Mouse (Mus musculus) heart, embryonic 11.5 days (tissue): ENCODE results near the gene Tubgcp3. TPM values are rescaled to one million over a fixed set of nuclear protein-coding genes. Genes with fewer than 3 reads are reported as not detected.
"Not testable (repeated sequence)": the region's sequence is repeated elsewhere in the genome, so short reads cannot be mapped to it uniquely, and the experiment has no call there.

ENCODE experiments used
- ATAC-seq: fragments of 200-750 bp; cut with Nextera tagmentation; replicated peaks from 2 replicates; pipeline ENCODE4 v1.8.0; 2017; ENCODE audit warnings: moderate library complexity; ENCODE audit not compliant: insufficient number of reproducible peaks, low FRiP score, low TSS enrichment
- H3K27ac ChIP-seq: fragments of 300-500 bp; sonication (generic); 2 replicates; pipeline ENCODE4 v1.5.1; 2014; ENCODE audit warnings: mild to moderate bottlenecking, low read depth, low read length
- H3K27me3 ChIP-seq: fragments of 300-500 bp; sonication (generic); 2 replicates; pipeline ENCODE4 v1.6.1; 2014; ENCODE audit warnings: mild to moderate bottlenecking, low read length, mixed read lengths; ENCODE audit not compliant: control insufficient read depth, insufficient read depth
- H3K36me3 ChIP-seq: fragments of 300-500 bp; sonication (generic); 2 replicates; pipeline ENCODE4 v1.6.1; 2014; ENCODE audit warnings: mild to moderate bottlenecking, low read length, moderate library complexity, mixed read lengths; ENCODE audit not compliant: control insufficient read depth, insufficient read depth
- H3K4me1 ChIP-seq: fragments of 300-500 bp; sonication (generic); 2 replicates; pipeline ENCODE4 v1.6.1; 2014; ENCODE audit warnings: low read length; ENCODE audit not compliant: control insufficient read depth, insufficient read depth
- H3K4me2 ChIP-seq: fragments of 300-500 bp; sonication (generic); 2 replicates; pipeline ENCODE4 v1.6.1; 2014; ENCODE audit warnings: mild to moderate bottlenecking, moderate library complexity
- H3K4me3 ChIP-seq: fragments of 300-500 bp; sonication (generic); 2 replicates; pipeline ENCODE4 v1.5.1; 2014; ENCODE audit warnings: low read depth, low read length
- H3K9ac ChIP-seq: fragments of 300-500 bp; sonication (generic); 2 replicates; pipeline ENCODE4 v1.6.1; 2014; ENCODE audit warnings: mild to moderate bottlenecking, low read depth, low read length, moderate library complexity
- H3K9me3 ChIP-seq: fragments of 300-500 bp; sonication (generic); replicated peaks from 2 replicates; pipeline ENCODE4 v1.6.1; 2016; ENCODE audit warnings: low read length; ENCODE audit not compliant: control insufficient read depth
- WGBS: fragments of 180-500 bp; shearing (Covaris S2); extraction: QIAGEN DNeasy Blood & Tissue Kit; methylation state at CpG from one replicate; pipeline ENCODE4 v1.1.7; 2014; ENCODE audit not compliant: insufficient replicate concordance; 5-methylcytosine and 5-hydroxymethylcytosine counted together
- polyA plus RNA-seq: library from polyadenylated mRNA; unstranded; fragments of >200 nt; fragmentation: Nextera tagmentation; extraction: Ambion mirVana; gene quantifications from 2 replicates; pipeline ENCODE4 v1.2.1, GENCODE M21; 2014

The Tubgcp3 gene
- polyA plus RNA-seq, 1 experiment from 2014 or later: 33.6 TPM

DNA sequence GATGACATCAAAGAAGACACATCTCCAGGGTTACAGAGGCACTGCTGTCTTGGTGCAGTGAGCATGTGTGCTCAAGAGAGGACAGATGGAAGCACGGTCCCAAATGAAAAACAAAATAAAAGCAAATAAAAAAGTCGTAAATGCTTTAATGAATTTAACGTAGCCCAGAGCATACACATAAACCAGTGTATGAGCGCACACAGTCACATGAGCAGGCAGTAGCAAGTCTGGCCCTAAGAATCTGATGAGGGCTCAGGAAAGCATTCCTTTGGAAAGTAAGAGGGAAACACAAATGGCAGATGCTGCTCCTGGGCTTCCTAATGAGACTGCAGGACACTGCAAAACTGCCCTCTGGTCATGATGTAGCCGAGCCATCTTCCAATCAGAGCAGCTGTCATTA lies 46.2 kb downstream of the Tubgcp3 start:
- Histone ChIP-seq H3K4me1 (no peaks in the 10 kb centered on the region), H3K9ac (no peak overlapping the region), H3K4me3 (no peak overlapping the region), H3K9me3 (no peaks in the 10 kb centered on the region), H3K4me2 (no peak overlapping the region), H3K36me3 (peaks cover 16% of the 10 kb centered on the region), H3K27me3 (no peaks in the 10 kb centered on the region), H3K27ac (no peak overlapping the region)
- no peak for ATAC-seq
- 80% methylated on average over 5 of the region's 5 CpGs for WGBS

DNA sequence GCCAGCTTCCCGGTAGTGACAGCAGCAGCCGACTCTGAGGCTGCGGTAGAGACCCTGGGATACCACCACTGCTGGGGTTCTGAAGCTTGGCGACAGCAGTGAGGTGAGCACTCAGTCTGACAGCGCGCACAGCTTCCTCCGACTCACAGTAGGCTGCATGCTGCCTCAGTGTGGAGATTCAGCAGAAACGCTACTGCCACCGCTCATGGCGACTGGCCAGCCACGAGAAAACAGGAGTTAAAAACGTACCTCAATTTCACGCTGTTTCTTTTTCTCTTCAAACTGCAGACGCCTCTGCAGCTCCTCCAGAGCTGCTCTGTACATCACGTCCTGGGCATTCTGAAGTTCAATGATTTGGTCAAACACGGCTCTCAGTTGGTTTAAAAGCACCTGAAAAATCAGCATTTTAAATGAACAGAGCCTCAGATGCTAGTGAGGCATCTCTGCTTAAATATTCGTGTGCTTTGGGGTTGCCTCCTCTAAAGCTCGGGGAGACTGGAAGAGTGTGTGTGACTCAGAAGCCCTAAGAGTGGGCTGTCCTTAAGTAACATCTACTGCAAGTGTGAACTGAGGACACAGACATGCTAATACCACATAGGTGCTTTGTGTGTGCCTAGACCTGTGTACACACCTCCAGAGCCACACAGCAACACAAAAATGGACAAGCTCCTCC lies 50.4 kb downstream of the Tubgcp3 start:
- Histone ChIP-seq H3K27me3 (no peaks in the 10 kb centered on the region), H3K9me3 (no peaks in the 10 kb centered on the region), H3K4me1 (no peaks in the 10 kb centered on the region), H3K36me3 (peaks cover 19% of the 10 kb centered on the region), H3K27ac (no peak overlapping the region), H3K4me2 (no peak overlapping the region), H3K9ac (no peak overlapping the region), H3K4me3 (no peak overlapping the region)
- no peak for ATAC-seq
- WGBS: 92% methylated on average over 18 of the region's 18 CpGs

- peaks cover 22% of the 10 kb centered on the region for H3K36me3 ChIP-seq
- not testable (repeated sequence) for H3K9ac ChIP-seq, H3K4me2 ChIP-seq, ATAC-seq, H3K27ac ChIP-seq, H3K4me3 ChIP-seq, H3K9me3 ChIP-seq, H3K4me1 ChIP-seq, H3K27me3 ChIP-seq
- 86% methylated on average over 3 of the region's 3 CpGs for WGBS
These were observed 54.7 kb downstream of the Tubgcp3 start for GRCm38 (mm10) chr8:12617369-12617768.

GRCm38 (mm10) chr8:12613201-12613600 lies 58.8 kb downstream of the Tubgcp3 start:
- ATAC-seq: no peak
- Histone ChIP-seq H3K9ac (no peak overlapping the region), H3K27me3 (no peaks in the 10 kb centered on the region), H3K9me3 (no peaks in the 10 kb centered on the region), H3K36me3 (peaks cover 9% of the 10 kb centered on the region), H3K4me3 (no peak overlapping the region), H3K4me2 (no peak overlapping the region), H3K4me1 (no peaks in the 10 kb centered on the region), H3K27ac (no peak overlapping the region)
- 84% methylated on average over 7 of the region's 7 CpGs for WGBS

- Histone ChIP-seq H3K4me1 (no peaks in the 10 kb centered on the region), H3K9me3 (no peaks in the 10 kb centered on the region), H3K4me3 (no peak overlapping the region), H3K9ac (no peak overlapping the region), H3K27ac (no peak overlapping the region), H3K4me2 (no peak overlapping the region), H3K36me3 (peaks cover under 1% of the 10 kb centered on the region; the same call in 1 of the 2 replicates), H3K27me3 (0 out of 2 replicates have a peak, but pooled peaks cover 3% of the 10 kb centered on the region)
- WGBS: 73% methylated on average over 12 of the region's 12 CpGs
- ATAC-seq: no peak
These were observed 62.1 kb downstream of the Tubgcp3 start for GRCm38 (mm10) chr8:12609752-12610449.

GRCm38 (mm10) chr8:12608810-12609209 lies 63.2 kb downstream of the Tubgcp3 start:
- WGBS: 72% methylated on average over 10 of the region's 10 CpGs
- Histone ChIP-seq H3K9me3 (no peaks in the 10 kb centered on the region), H3K4me2 (no peak overlapping the region), H3K9ac (no peak overlapping the region), H3K36me3 (no peaks in the 10 kb centered on the region), H3K27me3 (0 out of 2 replicates have a peak, but pooled peaks cover 3% of the 10 kb centered on the region), H3K4me3 (no peak overlapping the region), H3K27ac (no peak overlapping the region), H3K4me1 (no peaks in the 10 kb centered on the region)
- no peak for ATAC-seq

GRCm38 (mm10) chr8:12607223-12607622 lies 64.8 kb downstream of the Tubgcp3 start:
- Histone ChIP-seq H3K4me3 (no peak overlapping the region), H3K27me3 (peaks cover 3% of the 10 kb centered on the region; the same call in 1 of the 2 replicates), H3K9ac (no peak overlapping the region), H3K9me3 (no peaks in the 10 kb centered on the region), H3K36me3 (no peaks in the 10 kb centered on the region), H3K4me2 (no peak overlapping the region), H3K4me1 (no peaks in the 10 kb centered on the region), H3K27ac (no peak overlapping the region)
- WGBS: 24% methylated on average over 6 of the region's 6 CpGs
- no peak for ATAC-seq

- Histone ChIP-seq H3K27ac (no peak overlapping the region), H3K36me3 (no peaks in the 10 kb centered on the region), H3K4me3 (no peak overlapping the region), H3K4me2 (no peak overlapping the region), H3K9me3 (no peaks in the 10 kb centered on the region), H3K9ac (no peak overlapping the region), H3K27me3 (no peaks in the 10 kb centered on the region), H3K4me1 (no peaks in the 10 kb centered on the region)
- 83% methylated on average over 5 of the region's 5 CpGs for WGBS
- ATAC-seq: no peak
These were observed 88.3 kb downstream of the Tubgcp3 start for GRCm38 (mm10) chr8:12583785-12584184.
